Mouse (Mus musculus): Measurements from ENCODE around the gene Tigd3.

The Tigd3 gene

GRCm38 (mm10) chr19:5894002-5894678 lies at the start of gene Tigd3:
Gene Tigd3, minus strand, starts transcription at chr19:5894149.
- peak; percentile 92 for DNase-seq (ENCODE audit: low read depth, low spot score)

- no peak for DNase-seq (ENCODE audit: low read depth, low spot score)
Observed at GRCm38 (mm10) chr19:5943404-5943803, 49.5 kb upstream of the Tigd3 start.

GRCm38 (mm10) chr19:5942581-5942980 lies 48.6 kb upstream of the Tigd3 start:
- no peak for DNase-seq (ENCODE audit: low read depth, low spot score)

- no peak for DNase-seq (ENCODE audit: low read depth, low spot score)
Observed at GRCm38 (mm10) chr19:5940656-5941055, 46.7 kb upstream of the Tigd3 start.

- no peak for DNase-seq (ENCODE audit: low read depth, low spot score)
Observed at GRCm38 (mm10) chr19:5940173-5940572, 46.2 kb upstream of the Tigd3 start.

- DNase-seq (ENCODE audit: low read depth, low spot score): no peak
Observed at GRCm38 (mm10) chr19:5939715-5940114, 45.8 kb upstream of the Tigd3 start.

GRCm38 (mm10) chr19:5938516-5938915 lies 44.6 kb upstream of the Tigd3 start:
- no peak for DNase-seq (ENCODE audit: low read depth, low spot score)

- DNase-seq (ENCODE audit: low read depth, low spot score): no peak
Observed at GRCm38 (mm10) chr19:5937836-5938406, 44.0 kb upstream of the Tigd3 start.

GRCm38 (mm10) chr19:5937095-5937835 lies 43.3 kb upstream of the Tigd3 start:
- no peak for DNase-seq (ENCODE audit: low read depth, low spot score)

- no peak for DNase-seq (ENCODE audit: low read depth, low spot score)
Observed at GRCm38 (mm10) chr19:5935691-5936090, 41.7 kb upstream of the Tigd3 start.

- DNase-seq (ENCODE audit: low read depth, low spot score): no peak
Observed at GRCm38 (mm10) chr19:5935266-5935665, 41.3 kb upstream of the Tigd3 start.

- DNase-seq (ENCODE audit: low read depth, low spot score): no peak
Observed at GRCm38 (mm10) chr19:5929634-5930596, 36.0 kb upstream of the Tigd3 start.

GRCm38 (mm10) chr19:5928546-5928945 lies 34.6 kb upstream of the Tigd3 start:
- DNase-seq (ENCODE audit: low read depth, low spot score): no peak

- DNase-seq (ENCODE audit: low read depth, low spot score): no peak
Observed at GRCm38 (mm10) chr19:5928104-5928503, 34.2 kb upstream of the Tigd3 start.

- DNase-seq (ENCODE audit: low read depth, low spot score): no peak
Observed at GRCm38 (mm10) chr19:5927532-5927931, 33.6 kb upstream of the Tigd3 start.

GRCm38 (mm10) chr19:5927026-5927425 lies 33.1 kb upstream of the Tigd3 start:
- no peak for DNase-seq (ENCODE audit: low read depth, low spot score)

GRCm38 (mm10) chr19:5925311-5925855 lies 31.4 kb upstream of the Tigd3 start:
- DNase-seq (ENCODE audit: low read depth, low spot score): no peak

GRCm38 (mm10) chr19:5924713-5925093 lies 30.8 kb upstream of the Tigd3 start, which contains the start of gene Cdc42ep2:
Gene Cdc42ep2, minus strand, starts transcription at chr19:5924816.
- peak; percentile 83 for DNase-seq (ENCODE audit: low read depth, low spot score)

GRCm38 (mm10) chr19:5923990-5924712 lies 30.2 kb upstream of the Tigd3 start:
- peak; percentile 74 for DNase-seq (ENCODE audit: low read depth, low spot score)

GRCm38 (mm10) chr19:5922963-5923362 lies 29.0 kb upstream of the Tigd3 start:
- no peak for DNase-seq (ENCODE audit: low read depth, low spot score)
